Mouse (Mus musculus) liver, embryonic 12.5 days (tissue): ENCODE results near the gene Lef1. TPM values are rescaled to one million over a fixed set of nuclear protein-coding genes. Genes with fewer than 3 reads are reported as not detected.
A peak's percentile ranks its signal among the peaks of the same experiment; 100 is the strongest.

ENCODE experiments used
- ATAC-seq: fragments of 200-750 bp; cut with Nextera tagmentation; 2 replicates; pipeline ENCODE4 v1.8.0; 2017; ENCODE audit warnings: moderate number of reproducible peaks, mild to moderate bottlenecking, moderate library complexity
- H3K27ac ChIP-seq: fragments of 300-500 bp; sonication (generic); 2 replicates; pipeline ENCODE4 v1.5.1; 2016; ENCODE audit warnings: mild to moderate bottlenecking
- H3K27me3 ChIP-seq: fragments of 300-500 bp; sonication (generic); replicated peaks from 2 replicates; pipeline ENCODE4 v1.6.1; 2016; ENCODE audit warnings: mild to moderate bottlenecking, moderate library complexity
- H3K36me3 ChIP-seq: fragments of 300-500 bp; sonication (generic); 2 replicates; pipeline ENCODE4 v1.6.1; 2016; ENCODE audit warnings: mild to moderate bottlenecking, moderate library complexity
- H3K4me1 ChIP-seq: fragments of 300-500 bp; sonication (generic); 2 replicates; pipeline ENCODE4 v1.6.1; 2016
- H3K4me2 ChIP-seq: fragments of 300-500 bp; sonication (generic); 2 replicates; pipeline ENCODE4 v1.6.1; 2016; ENCODE audit warnings: mild to moderate bottlenecking, moderate library complexity
- H3K4me3 ChIP-seq: fragments of 300-500 bp; sonication (generic); 2 replicates; pipeline ENCODE4 v1.5.1; 2016; ENCODE audit warnings: mild to moderate bottlenecking, moderate library complexity
- H3K9ac ChIP-seq: fragments of 300-500 bp; sonication (generic); 2 replicates; pipeline ENCODE4 v1.6.1; 2016; ENCODE audit warnings: mild to moderate bottlenecking, moderate library complexity
- H3K9me3 ChIP-seq: fragments of 300-500 bp; sonication (generic); replicated peaks from 2 replicates; pipeline ENCODE4 v1.6.1; 2016; ENCODE audit warnings: mild to moderate bottlenecking, moderate library complexity
- WGBS: fragments of 180-500 bp; shearing (Covaris S2); methylation state at CpG from one replicate; pipeline ENCODE4 v1.1.7; 2016; ENCODE audit not compliant: insufficient replicate concordance; 5-methylcytosine and 5-hydroxymethylcytosine counted together
- polyA plus RNA-seq: library from polyadenylated mRNA; unstranded; fragments of >200 nt; fragmentation: Nextera tagmentation; extraction: Ambion mirVana; gene quantifications from 2 replicates; pipeline ENCODE4 v1.2.1, GENCODE M21; 2016

Gene Lef1
- polyA plus RNA-seq, 1 experiment from 2014 or later, result 0.35 TPM

DNA sequence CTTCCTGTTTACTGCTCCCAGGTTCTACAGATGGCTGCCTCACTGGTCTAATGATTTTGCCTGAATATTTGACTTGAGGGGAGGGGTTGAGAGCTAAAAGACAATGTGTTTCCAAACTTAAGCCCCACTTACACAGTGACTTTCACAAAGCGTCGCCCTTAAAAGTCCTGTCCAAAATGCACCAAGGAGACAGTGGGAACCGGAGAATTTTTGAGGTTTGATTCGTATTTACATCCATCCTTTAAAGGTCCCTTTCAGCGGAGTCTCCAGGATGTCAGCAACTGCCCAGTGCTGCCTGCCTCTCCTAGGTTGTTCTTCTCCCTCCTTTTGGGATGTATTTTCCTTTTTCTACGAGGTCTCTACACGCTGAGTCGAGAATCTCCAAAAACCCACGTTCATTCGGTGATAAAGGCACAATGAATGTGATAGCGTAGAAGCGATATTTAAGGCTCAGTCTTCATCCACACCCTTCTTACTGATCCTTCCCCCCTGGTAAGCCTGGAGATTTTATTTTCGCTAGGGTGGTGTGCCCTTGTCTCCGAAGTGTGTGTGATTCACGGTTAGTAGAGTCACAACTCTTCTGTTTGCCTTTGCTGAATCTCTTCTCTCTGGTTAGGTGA, 1.1 kb upstream of the Lef1 start:
- H3K36me3 ChIP-seq, result no peaks in the 10 kb centered on the region
- H3K9me3 ChIP-seq, result no peaks in the 10 kb centered on the region
- no peak for ATAC-seq
- H3K4me1 ChIP-seq, result peaks cover 26% of the 10 kb centered on the region
- H3K27me3 ChIP-seq, result peaks cover 97% of the 10 kb centered on the region
- H3K27ac ChIP-seq, result no peak overlapping the region
- WGBS, result 2% methylated on average over 15 of the region's 15 CpGs
- no peak overlapping the region for H3K4me3 ChIP-seq
- H3K9ac ChIP-seq, result no peak overlapping the region
- H3K4me2 ChIP-seq, result no peak overlapping the region

DNA sequence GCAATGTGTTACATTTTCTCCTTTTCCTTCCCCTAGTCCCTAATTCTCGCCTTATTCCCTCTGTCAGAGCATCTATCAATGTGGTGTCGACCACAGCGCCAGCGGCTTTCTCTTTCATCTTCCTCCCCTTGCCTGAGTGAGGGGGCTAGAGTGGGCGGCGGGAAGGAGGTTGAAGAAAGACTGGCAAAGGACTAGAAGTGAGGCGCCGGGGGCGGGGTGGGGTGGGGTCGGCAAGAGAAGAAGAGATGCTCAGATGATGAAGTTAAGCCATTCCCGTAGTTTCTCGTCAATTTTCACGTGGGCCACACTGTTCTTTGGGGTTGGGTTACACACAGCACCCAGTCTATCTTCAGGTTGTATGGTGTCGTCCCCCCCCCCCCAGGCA, 593 bp upstream of the Lef1 start:
- no peak for ATAC-seq
- Histone ChIP-seq H3K36me3 (no peaks in the 10 kb centered on the region), H3K27me3 (peaks cover 97% of the 10 kb centered on the region), H3K9me3 (no peaks in the 10 kb centered on the region), H3K27ac (no peak overlapping the region), H3K4me2 (peak overlapping the region; percentile 66), H3K4me3 (peak overlapping the region; percentile 45; the same call in 1 of the 2 replicates), H3K9ac (no peak overlapping the region), H3K4me1 (peaks cover 26% of the 10 kb centered on the region)
- WGBS, result 2% methylated on average over 13 of the region's 14 CpGs

DNA sequence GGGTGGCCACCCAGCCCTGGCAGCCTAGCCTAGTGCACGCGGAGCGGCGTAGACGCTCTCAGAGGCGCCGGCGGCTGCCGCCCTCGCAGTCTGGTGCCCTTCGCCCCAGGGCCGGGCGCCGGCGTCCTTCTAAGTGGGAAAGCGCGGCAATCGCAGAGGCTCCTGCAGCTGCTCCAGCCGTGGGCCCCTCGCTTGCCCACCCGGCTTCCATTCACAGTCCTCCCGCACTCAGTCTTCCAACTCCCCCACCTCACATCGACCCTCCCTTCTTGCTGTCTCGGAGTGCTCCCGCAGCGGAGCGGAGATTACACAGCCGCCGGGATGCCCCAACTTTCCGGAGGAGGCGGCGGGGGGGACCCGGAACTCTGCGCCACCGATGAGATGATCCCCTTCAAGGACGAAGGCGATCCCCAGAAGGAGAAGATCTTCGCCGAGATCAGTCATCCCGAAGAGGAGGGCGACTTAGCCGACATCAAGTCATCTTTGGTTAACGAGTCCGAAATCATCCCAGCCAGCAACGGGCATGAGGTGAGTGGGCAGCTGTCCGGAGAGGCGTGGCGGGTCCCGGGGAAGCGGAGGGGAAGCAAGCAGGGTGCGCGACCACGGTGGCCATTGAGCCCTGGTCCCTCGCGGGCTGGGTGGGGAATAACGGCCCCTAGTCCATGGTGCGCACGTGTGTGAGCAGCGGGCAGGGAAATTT, 1.0 kb downstream of the Lef1 start:
- peaks cover 93% of the 10 kb centered on the region for H3K27me3 ChIP-seq
- H3K4me2 ChIP-seq, result peak overlapping the region; percentile 66
- no peak for ATAC-seq
- no peak overlapping the region for H3K27ac ChIP-seq
- peak overlapping the region; percentile 45 for H3K4me3 ChIP-seq
- H3K9me3 ChIP-seq, result no peaks in the 10 kb centered on the region
- 2% methylated on average over 59 of the region's 59 CpGs for WGBS
- H3K9ac ChIP-seq, result no peak overlapping the region
- no peaks in the 10 kb centered on the region for H3K36me3 ChIP-seq
- peaks cover 26% of the 10 kb centered on the region for H3K4me1 ChIP-seq

DNA sequence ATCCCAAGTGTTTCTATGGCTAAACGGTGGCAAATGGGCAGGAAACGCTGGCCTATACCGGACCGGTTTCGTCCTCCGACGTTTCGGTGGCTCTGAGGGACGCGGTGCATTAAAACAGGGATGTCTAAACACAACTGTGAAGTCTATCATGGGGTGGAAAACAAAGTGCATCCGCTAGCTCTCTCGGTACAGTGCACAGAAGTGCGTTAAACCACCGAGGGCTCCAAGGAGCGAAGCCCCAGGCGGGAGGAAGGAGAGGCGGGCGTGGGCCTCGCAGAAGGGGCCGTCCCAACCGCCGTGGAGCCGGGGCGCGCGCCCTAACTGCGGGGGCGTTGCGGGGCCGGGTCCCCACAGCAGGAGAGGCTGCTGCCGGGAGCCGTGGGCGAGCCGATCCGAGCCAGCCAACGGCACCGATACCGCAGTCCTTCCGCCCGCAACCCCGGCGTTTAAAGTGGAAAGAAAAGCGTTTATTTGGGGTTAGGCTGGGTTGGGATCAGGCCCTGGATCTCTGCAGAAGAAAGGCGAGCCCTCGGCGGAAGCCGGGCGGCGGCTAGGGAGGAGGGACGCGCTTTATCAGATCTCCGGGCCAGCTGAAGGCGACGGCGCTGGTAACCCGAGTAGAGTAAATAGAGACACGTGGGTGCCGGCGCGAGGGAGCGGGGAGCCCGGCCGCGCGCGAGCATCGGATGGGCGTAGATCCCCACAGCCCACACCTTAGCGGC, 1.7 kb downstream of the Lef1 start:
- Histone ChIP-seq H3K27me3 (peaks cover 89% of the 10 kb centered on the region), H3K4me1 (peaks cover 26% of the 10 kb centered on the region), H3K4me2 (peak overlapping the region; percentile 66), H3K4me3 (peak overlapping the region; percentile 45), H3K9me3 (no peaks in the 10 kb centered on the region), H3K27ac (no peak overlapping the region), H3K9ac (no peak overlapping the region), H3K36me3 (no peaks in the 10 kb centered on the region)
- ATAC-seq, result no peak
- 1% methylated on average over 69 of the region's 69 CpGs for WGBS

DNA sequence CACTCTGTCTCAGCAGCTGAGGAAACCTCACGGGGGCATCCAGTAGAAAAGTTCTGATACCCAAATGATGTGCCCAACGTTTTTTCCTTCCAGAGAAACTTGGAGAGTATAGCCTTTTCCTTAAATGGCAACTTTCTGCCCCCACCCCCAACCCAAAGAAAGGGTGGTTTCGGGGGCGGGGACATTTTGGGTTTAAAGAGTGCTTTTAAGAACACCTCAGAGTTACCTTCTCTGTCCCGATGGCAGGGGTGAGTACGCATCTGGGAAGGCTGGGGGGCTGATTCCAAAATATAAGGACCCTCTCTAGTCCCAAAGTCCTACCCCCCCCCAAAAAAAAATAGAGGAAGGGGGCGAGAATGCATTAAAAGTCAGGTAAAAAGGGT, 2.3 kb downstream of the Lef1 start:
- Histone ChIP-seq H3K9me3 (no peaks in the 10 kb centered on the region), H3K36me3 (no peaks in the 10 kb centered on the region), H3K4me3 (peak overlapping the region; percentile 45), H3K4me1 (peaks cover 26% of the 10 kb centered on the region), H3K27me3 (peaks cover 83% of the 10 kb centered on the region), H3K27ac (no peak overlapping the region), H3K4me2 (peak overlapping the region; percentile 66), H3K9ac (no peak overlapping the region)
- 2% methylated on average over 7 of the region's 7 CpGs for WGBS
- ATAC-seq, result no peak

DNA sequence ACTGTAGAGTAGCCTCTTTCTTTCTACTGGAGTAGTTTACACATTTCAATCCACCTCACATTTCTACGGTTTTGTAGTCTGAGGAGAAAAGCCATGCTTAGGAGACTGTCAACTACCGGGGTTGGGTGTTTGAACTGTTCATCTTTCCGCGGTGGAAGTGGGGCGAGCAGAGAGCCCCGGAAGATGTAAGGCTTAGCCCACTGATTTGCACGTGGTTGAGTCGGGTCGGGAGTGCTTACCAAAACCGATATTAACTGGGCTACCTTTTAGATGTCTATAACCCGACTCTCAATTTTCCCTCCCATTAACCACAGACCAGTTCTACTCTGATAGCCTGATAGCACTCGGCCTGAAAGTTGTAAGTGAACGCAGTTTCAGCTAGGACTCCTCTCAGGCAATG, 2.8 kb downstream of the Lef1 start:
- no peak overlapping the region for H3K9ac ChIP-seq
- WGBS, result 4% methylated on average over 13 of the region's 13 CpGs
- no peak overlapping the region for H3K4me2 ChIP-seq
- no peaks in the 10 kb centered on the region for H3K9me3 ChIP-seq
- no peak overlapping the region for H3K27ac ChIP-seq
- no peaks in the 10 kb centered on the region for H3K36me3 ChIP-seq
- no peak overlapping the region for H3K4me3 ChIP-seq
- H3K27me3 ChIP-seq, result peaks cover 78% of the 10 kb centered on the region
- no peak for ATAC-seq
- H3K4me1 ChIP-seq, result peaks cover 26% of the 10 kb centered on the region

DNA sequence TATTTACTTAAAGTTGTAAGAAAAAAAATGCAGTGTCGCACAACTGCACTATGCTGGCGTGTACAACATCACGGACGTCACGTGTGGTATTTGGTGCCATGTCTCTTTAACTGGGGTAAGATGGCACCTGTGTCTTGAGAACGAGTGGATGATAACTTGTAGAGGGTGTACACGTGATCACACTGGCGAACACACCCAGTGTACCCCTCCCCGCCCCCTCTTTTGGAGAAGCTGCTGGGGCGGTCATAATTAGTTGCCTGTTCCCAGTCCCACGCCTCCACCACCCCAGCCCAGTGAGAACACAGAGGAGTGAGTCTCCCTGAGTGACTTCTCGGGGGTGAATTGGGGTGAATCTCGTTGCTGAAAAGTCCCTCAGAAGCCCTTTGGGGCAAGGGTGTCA, 5.8 kb downstream of the Lef1 start:
- 72% methylated on average over 13 of the region's 13 CpGs for WGBS
- peaks cover 50% of the 10 kb centered on the region for H3K27me3 ChIP-seq
- no peak for ATAC-seq
- no peak overlapping the region for H3K9ac ChIP-seq
- peaks cover 16% of the 10 kb centered on the region for H3K4me1 ChIP-seq
- H3K27ac ChIP-seq, result no peak overlapping the region
- H3K4me3 ChIP-seq, result no peak overlapping the region
- H3K4me2 ChIP-seq, result no peak overlapping the region
- H3K9me3 ChIP-seq, result no peaks in the 10 kb centered on the region
- no peaks in the 10 kb centered on the region for H3K36me3 ChIP-seq

DNA sequence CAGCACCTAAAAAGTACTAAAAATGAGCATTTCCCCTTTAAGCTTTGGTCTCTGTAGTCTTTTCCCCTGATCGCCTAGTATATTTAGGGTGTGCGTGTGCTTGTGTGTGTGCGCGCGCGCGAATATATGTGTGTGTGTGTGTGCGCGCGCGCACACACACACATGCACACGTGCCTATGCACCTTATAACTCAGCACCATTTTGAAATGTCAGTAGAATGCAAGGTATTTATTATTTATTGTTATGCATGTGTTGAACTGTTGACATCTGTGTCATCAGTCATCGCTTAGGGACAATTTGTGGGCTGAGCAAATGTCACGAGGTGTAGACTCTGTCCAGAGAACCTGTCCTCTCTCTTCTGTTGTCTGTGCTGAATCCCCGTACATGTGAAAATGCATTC, 7.1 kb downstream of the Lef1 start:
- Histone ChIP-seq H3K27me3 (peaks cover 37% of the 10 kb centered on the region), H3K4me3 (no peak overlapping the region), H3K4me2 (no peak overlapping the region), H3K27ac (no peak overlapping the region), H3K4me1 (peaks cover 3% of the 10 kb centered on the region), H3K9me3 (no peaks in the 10 kb centered on the region), H3K9ac (no peak overlapping the region), H3K36me3 (no peaks in the 10 kb centered on the region)
- no peak for ATAC-seq
- WGBS, result 87% methylated on average over 15 of the region's 15 CpGs

DNA sequence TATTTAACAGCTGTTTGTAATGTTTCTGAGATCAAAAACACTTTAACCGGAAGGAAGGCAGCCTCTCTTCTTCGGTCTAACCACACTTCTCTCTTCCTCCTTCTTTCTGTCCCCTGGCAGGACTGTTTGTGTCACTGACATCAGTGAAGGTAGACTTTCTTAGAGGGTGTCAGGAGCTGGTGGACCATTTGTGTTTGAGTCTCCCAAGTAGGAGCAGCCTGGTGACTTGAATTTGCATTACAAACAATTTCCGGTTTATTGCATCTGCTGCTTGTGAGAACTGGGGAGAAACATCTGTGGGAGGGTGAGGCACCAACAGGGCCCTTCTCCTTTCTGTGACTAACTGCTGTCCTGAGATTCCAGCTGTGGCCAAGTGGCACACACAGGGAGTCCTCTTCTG, 7.6 kb downstream of the Lef1 start:
- no peaks in the 10 kb centered on the region for H3K4me1 ChIP-seq
- H3K36me3 ChIP-seq, result no peaks in the 10 kb centered on the region
- no peak overlapping the region for H3K27ac ChIP-seq
- no peak overlapping the region for H3K9ac ChIP-seq
- no peak overlapping the region for H3K4me2 ChIP-seq
- H3K4me3 ChIP-seq, result no peak overlapping the region
- ATAC-seq, result no peak
- H3K27me3 ChIP-seq, result peaks cover 32% of the 10 kb centered on the region
- no peaks in the 10 kb centered on the region for H3K9me3 ChIP-seq
- 30% methylated on average over 3 of the region's 3 CpGs for WGBS

DNA sequence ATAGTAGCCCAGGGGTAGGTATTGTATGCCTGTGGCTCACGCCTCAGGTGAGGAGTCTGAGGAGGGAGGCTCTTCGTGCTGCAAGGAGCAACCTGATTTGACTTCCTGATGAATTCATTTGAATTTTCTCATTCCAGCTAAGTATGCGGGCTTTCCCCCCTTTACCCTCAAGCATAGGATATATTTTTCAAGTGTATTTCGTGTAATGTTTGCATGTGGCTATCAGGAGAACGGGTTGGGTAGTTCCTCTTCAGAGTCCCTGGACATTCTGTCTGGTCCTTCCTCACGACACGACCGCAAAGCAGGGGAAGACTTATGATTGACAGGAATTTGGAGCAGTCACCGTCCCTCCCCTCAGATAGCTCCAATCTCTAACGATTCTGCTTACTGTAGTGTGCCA, 9.2 kb downstream of the Lef1 start:
- Histone ChIP-seq H3K4me3 (no peak overlapping the region), H3K9me3 (no peaks in the 10 kb centered on the region), H3K9ac (no peak overlapping the region), H3K4me1 (no peaks in the 10 kb centered on the region), H3K36me3 (no peaks in the 10 kb centered on the region), H3K27me3 (peaks cover 16% of the 10 kb centered on the region), H3K4me2 (no peak overlapping the region), H3K27ac (no peak overlapping the region)
- WGBS, result 43% methylated on average over 10 of the region's 10 CpGs
- ATAC-seq, result no peak

DNA sequence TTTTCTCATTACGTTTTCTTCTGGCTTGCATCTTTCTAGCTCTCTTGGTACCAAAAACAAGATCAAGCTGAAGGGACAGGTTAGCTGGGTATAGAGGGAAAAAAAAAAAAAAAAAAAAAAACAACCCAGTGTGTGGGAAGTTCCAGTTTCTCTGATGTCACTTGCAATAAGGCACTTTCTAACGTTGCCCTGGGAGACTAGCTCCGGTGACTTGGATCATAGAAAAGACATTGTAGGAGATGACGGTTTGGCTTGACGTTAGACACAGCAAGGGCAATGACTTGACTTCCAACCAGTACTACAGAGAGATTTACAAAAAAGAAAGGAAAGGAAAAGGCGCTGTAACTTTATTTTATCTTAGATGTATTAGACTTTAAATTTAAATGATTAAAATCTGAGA, 13.2 kb downstream of the Lef1 start:
- H3K27ac ChIP-seq, result no peak overlapping the region
- no peaks in the 10 kb centered on the region; the same call in 1 of the 2 replicates for H3K27me3 ChIP-seq
- 70% methylated on average over 6 of the region's 6 CpGs for WGBS
- no peak overlapping the region for H3K4me2 ChIP-seq
- no peaks in the 10 kb centered on the region for H3K36me3 ChIP-seq
- no peak overlapping the region for H3K4me3 ChIP-seq
- ATAC-seq, result no peak
- no peak overlapping the region for H3K9ac ChIP-seq
- H3K4me1 ChIP-seq, result no peaks in the 10 kb centered on the region
- no peaks in the 10 kb centered on the region for H3K9me3 ChIP-seq

DNA sequence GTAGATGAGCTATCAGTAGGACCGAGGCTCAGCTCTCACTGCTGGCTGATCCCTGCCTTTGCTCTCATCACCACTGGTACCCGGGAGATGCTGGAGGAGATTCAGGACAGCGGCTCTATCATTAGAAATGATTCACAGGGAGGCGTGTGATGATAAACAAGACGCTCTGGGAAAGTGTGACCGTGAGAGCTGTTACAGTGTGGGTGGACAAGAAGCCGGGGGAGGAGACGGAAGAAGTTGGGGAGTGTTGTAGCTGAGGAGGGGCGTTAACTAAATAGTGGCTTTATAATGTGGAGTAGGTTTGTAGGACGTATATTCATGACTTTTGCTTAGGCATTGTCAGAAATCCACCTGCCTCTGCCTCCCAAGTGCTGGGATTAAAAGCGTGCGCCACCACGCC, 15.6 kb downstream of the Lef1 start:
- 79% methylated on average over 13 of the region's 13 CpGs for whole genome bisulfite sequencing
- Histone ChIP-seq H3K4me3 (no peak overlapping the region), H3K36me3 (no peaks in the 10 kb centered on the region), H3K4me1 (no peaks in the 10 kb centered on the region), H3K4me2 (no peak overlapping the region), H3K9me3 (no peaks in the 10 kb centered on the region), H3K27ac (no peak overlapping the region), H3K9ac (no peak overlapping the region), H3K27me3 (no peaks in the 10 kb centered on the region)
- no peak for ATAC-seq
